In genomic region chr9:114614176-114614953, GRCm38 (mm10) we compare ENCODE assay signal across 12 mouse cellular contexts. TPM values are rescaled to one million over a fixed set of nuclear protein-coding genes. Genes with fewer than 3 reads are reported as not detected.
A peak's percentile ranks its signal among the peaks of the same experiment; 100 is the strongest.
DNase-seq lines count a peak whose midpoint lies in the region; ATAC-seq and TF ChIP-seq lines count a peak whose summit lies in the region.
"Had no signal": no experiment of that assay in that cellular context is flagged by ENCODE, and none has a peak within 500 bp of the region (broad histone marks: within the 10 kb centered on the region; RNA-seq: fewer than 3 reads in every experiment).

No protein-coding gene starts in this region.

- H3K27ac ChIP-seq in embryonic facial prominence, embryonic 14.5 days (replicated peaks; ENCODE audit: low read depth, low read length) = no peak overlapping the region
- H3K27ac ChIP-seq: embryonic facial prominence, embryonic 15.5 days; midbrain, embryonic 13.5 days had no signal

- 0 out of 2 replicates have a peak, but pooled peaks have one; percentile 7 for TF ChIP-seq CTCF in E14TG2a.4 (conservative IDR thresholded peaks at IDR 0.05; ENCODE audit: low read length)

- WGBS in embryonic facial prominence, embryonic 14.5 days = 82% methylated on average over 9 of the region's 9 CpGs

- peak; percentile 28 to 54 for DNase-seq in layer of hippocampus, adult 18-20 months (ENCODE audit: low spot score in 2 of 2)
- no peak for DNase-seq in layer of hippocampus, postnatal 10 days (ENCODE audit: low spot score in 2 of 2)
- peak; percentile 43 for DNase-seq in 416B (ENCODE audit: low read depth)
- peak; percentile 17 for DNase-seq in embryonic facial prominence, embryonic 14.5 days (ENCODE audit: low spot score)
- DNase-seq in cerebellum, adult 18-20 months = no peak
- no peak for DNase-seq in right cerebral cortex, postnatal 14 days
- DNase-seq in natural killer cell, adult 2 months (ENCODE audit: low spot score in 2 of 2) = no peak
- DNase-seq: adrenal gland, adult 8-10 months had no signal

- no peak; the same call in 1 of the 2 replicates for ATAC-seq in embryonic facial prominence, embryonic 14.5 days (ENCODE audit: low read depth)
- ATAC-seq: midbrain, embryonic 13.5 days had no signal

- no peaks in the 10 kb centered on the region for H3K27me3 ChIP-seq in E14TG2a.4 (ENCODE audit: insufficient read depth, low read length)
- no peaks in the 10 kb centered on the region for H3K27me3 ChIP-seq in embryonic facial prominence, embryonic 14.5 days (replicated peaks; ENCODE audit: control insufficient read depth, insufficient read depth, low read length)
- H3K27me3 ChIP-seq: embryonic facial prominence, embryonic 15.5 days; midbrain, embryonic 13.5 days had no signal

- H3K9ac ChIP-seq in embryonic facial prominence, embryonic 14.5 days (ENCODE audit: low read depth, low read length) = no peak overlapping the region
- H3K9ac ChIP-seq: embryonic facial prominence, embryonic 15.5 days; midbrain, embryonic 13.5 days had no signal

- no peak overlapping the region for H3K4me2 ChIP-seq in embryonic facial prominence, embryonic 14.5 days (ENCODE audit: low read depth, low read length)
- H3K4me2 ChIP-seq: embryonic facial prominence, embryonic 15.5 days; midbrain, embryonic 13.5 days had no signal

- no peaks in the 10 kb centered on the region for H3K9me3 ChIP-seq in E14TG2a.4 (ENCODE audit: low read length)
- no peaks in the 10 kb centered on the region for H3K9me3 ChIP-seq in embryonic facial prominence, embryonic 14.5 days (ENCODE audit: control insufficient read depth, low read length)
- H3K9me3 ChIP-seq: embryonic facial prominence, embryonic 15.5 days; midbrain, embryonic 13.5 days had no signal

- no peak overlapping the region for H3K4me3 ChIP-seq in E14TG2a.4 (replicated peaks; ENCODE audit: low read length)
- no peak overlapping the region for H3K4me3 ChIP-seq in embryonic facial prominence, embryonic 14.5 days (ENCODE audit: low read depth, low read length)
- H3K4me3 ChIP-seq: embryonic facial prominence, embryonic 15.5 days; midbrain, embryonic 13.5 days had no signal

- peaks cover 90% of the 10 kb centered on the region for H3K36me3 ChIP-seq in E14TG2a.4 (ENCODE audit: insufficient read depth, low read length)
- peaks cover 77% of the 10 kb centered on the region for H3K36me3 ChIP-seq in embryonic facial prominence, embryonic 14.5 days (ENCODE audit: control insufficient read depth, insufficient read depth, low read length)

- H3K4me1 ChIP-seq in E14TG2a.4 (replicated peaks; ENCODE audit: low read depth, low read length) = peaks cover 73% of the 10 kb centered on the region
- H3K4me1 ChIP-seq in embryonic facial prominence, embryonic 14.5 days (ENCODE audit: control insufficient read depth, insufficient read depth, low read length) = no peaks in the 10 kb centered on the region
- H3K4me1 ChIP-seq: embryonic facial prominence, embryonic 15.5 days; midbrain, embryonic 13.5 days had no signal

RNA-seq across cellular contexts. Expression of gene Cnot10, which starts 25.6 kb away (rescaled TPM):
- total RNA-seq in layer of hippocampus, adult 18-20 months (2021) = 10 to 100 TPM; 50.5 to 54.1 TPM
- 10 to 100 TPM; 46.1 to 52.7 TPM for total RNA-seq in layer of hippocampus, postnatal 10 days (2021)
- 52.4 and 63.7 TPM in 2 replicates for polyA plus RNA-seq in embryonic facial prominence, embryonic 14.5 days (2014; fragmentation: Nextera tagmentation; extraction: Ambion mirVana)

RNA-seq across cellular contexts. Expression of gene Trim71, which starts 50.2 kb away (rescaled TPM):
- total RNA-seq in layer of hippocampus, adult 18-20 months (2021) = 1 to 10 TPM; 1.2 to 2.0 TPM
- under 1 TPM; 0.18 to 0.27 TPM for total RNA-seq in layer of hippocampus, postnatal 10 days (2021)
- polyA plus RNA-seq in embryonic facial prominence, embryonic 14.5 days (2014; fragmentation: Nextera tagmentation; extraction: Ambion mirVana) = 0.06 and 0.13 TPM in 2 replicates
- polyA plus RNA-seq: gonadal fat pad, adult 2 months had no signal

Comparison
In these comparisons a context has a peak if more than half of its experiments do, and no peak if none do; other contexts are left out.
1. DNase-seq: peak in layer of hippocampus, adult 18-20 months (2 of 2), 416B (single experiment) and embryonic facial prominence, embryonic 14.5 days (single experiment); none in layer of hippocampus, postnatal 10 days (0 of 2), cerebellum, adult 18-20 months (0 of 2), right cerebral cortex, postnatal 14 days (single experiment) and natural killer cell, adult 2 months (0 of 2).